Mouse (Mus musculus) WW6 (cell line): ENCODE measurements around the gene Nes.

ENCODE experiments used
- DNase-seq: peaks from one replicate; pipeline ENCODE4 v3.0.0-alpha.2; 2013; ENCODE audit warnings: low read depth, low spot score

Nes gene

GRCm38 (mm10) chr3:88022322-88023191 is 51.7 kb downstream of the Nes start:
- DNase-seq, result peak; percentile 70

- no peak for DNase-seq
Measured at GRCm38 (mm10) chr3:88023192-88024074, 52.6 kb downstream of the Nes start.

- DNase-seq, result no peak
Measured at GRCm38 (mm10) chr3:88026823-88027222, 55.9 kb downstream of the Nes start.

- peak; percentile 34 for DNase-seq
Measured at GRCm38 (mm10) chr3:88027434-88028186, 56.7 kb downstream of the Nes start, which contains the start of gene Hapln2. Gene Hapln2 (minus strand): TSS chr3:88027583.
